Mouse (Mus musculus) heart, embryonic 10.5 days (tissue): ENCODE measurements around the gene Gm10277. TPM values are rescaled to one million over a fixed set of nuclear protein-coding genes. Genes with fewer than 3 reads are reported as not detected.

Source experiments
- DNase-seq: peaks from one replicate; pipeline ENCODE4 v3.0.0-alpha.2; 2017; ENCODE audit warnings: low spot score
- H3K27ac ChIP-seq: fragments of 300-500 bp; sonication (generic); 2 replicates; pipeline ENCODE4 v1.5.1; 2016; ENCODE audit warnings: mild to moderate bottlenecking
- H3K27me3 ChIP-seq: fragments of 300-500 bp; sonication (generic); 2 replicates; pipeline ENCODE4 v1.6.1; 2016; ENCODE audit warnings: mild to moderate bottlenecking; ENCODE audit not compliant: poor library complexity, insufficient read depth, severe bottlenecking
- H3K36me3 ChIP-seq: fragments of 300-500 bp; sonication (generic); 2 replicates; pipeline ENCODE4 v1.6.1; 2016; ENCODE audit warnings: mild to moderate bottlenecking, moderate library complexity
- H3K4me1 ChIP-seq: fragments of 300-500 bp; sonication (generic); 2 replicates; pipeline ENCODE4 v1.6.1; 2016; ENCODE audit warnings: mild to moderate bottlenecking
- H3K4me3 ChIP-seq: fragments of 300-500 bp; sonication (generic); 2 replicates; pipeline ENCODE4 v1.5.1; 2016; ENCODE audit warnings: mild to moderate bottlenecking, moderate library complexity
- H3K9me3 ChIP-seq: fragments of 300-500 bp; sonication (generic); 2 replicates; pipeline ENCODE4 v1.6.1; 2016; ENCODE audit warnings: mild to moderate bottlenecking, moderate library complexity
- whole genome bisulfite sequencing: fragments of 180-500 bp; shearing (Covaris S2); methylation state at CpG from one replicate; pipeline ENCODE4 v1.1.7; 2016; 5-methylcytosine and 5-hydroxymethylcytosine counted together
- polyA plus RNA-seq: library from polyadenylated mRNA; unstranded; fragments of >200 nt; fragmentation: Nextera tagmentation; extraction: Ambion mirVana; gene quantifications from 2 replicates; pipeline ENCODE4 v1.2.1, GENCODE M21; 2016

Gm10277 gene
- polyA plus RNA-seq, 1 experiment from 2014 or later: 1.6 TPM

GRCm38 (mm10) chr11:77791752-77792565, 4.4 kb upstream of the Gm10277 start:
- H3K4me1 ChIP-seq: peaks cover 48% of the 10 kb centered on the region
- H3K27ac ChIP-seq: peak overlapping the region; percentile 92
- no peaks in the 10 kb centered on the region for H3K27me3 ChIP-seq
- peak; percentile 84 for DNase-seq
- H3K9me3 ChIP-seq: no peaks in the 10 kb centered on the region
- WGBS: 39% methylated on average over 12 of the region's 12 CpGs
- H3K4me3 ChIP-seq: no peak overlapping the region
- no peaks in the 10 kb centered on the region for H3K36me3 ChIP-seq

DNA sequence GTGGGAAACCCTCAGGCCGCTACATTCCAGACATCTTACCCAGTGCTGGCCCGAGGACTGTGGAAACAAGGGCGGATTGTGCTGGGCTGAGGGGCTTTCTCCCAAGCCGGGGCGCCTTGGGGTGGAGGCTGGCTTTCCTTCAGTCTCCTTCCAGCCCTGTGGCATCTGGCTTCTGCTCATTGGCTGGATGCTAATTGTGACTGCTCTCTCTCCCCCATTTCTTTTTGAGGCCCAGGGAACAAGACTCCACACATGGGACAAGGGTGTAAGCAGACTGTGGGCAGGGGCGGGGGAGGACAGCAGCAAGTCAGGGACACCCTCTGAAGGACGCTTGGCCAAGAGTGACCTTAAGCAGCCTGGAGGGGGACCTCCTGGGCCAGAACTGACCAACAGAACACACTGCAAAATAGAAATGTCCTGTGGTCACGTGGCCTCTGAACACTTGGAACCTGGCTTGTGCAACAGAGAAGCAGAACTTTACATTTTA, 3.7 kb upstream of the Gm10277 start:
- Histone ChIP-seq H3K4me3 (peak overlapping the region; percentile 29), H3K9me3 (no peaks in the 10 kb centered on the region), H3K36me3 (no peaks in the 10 kb centered on the region), H3K27me3 (no peaks in the 10 kb centered on the region), H3K27ac (peak overlapping the region; percentile 92), H3K4me1 (peaks cover 54% of the 10 kb centered on the region)
- DNase-seq: peak; percentile 80
- 13% methylated on average over 8 of the region's 8 CpGs for WGBS

DNA sequence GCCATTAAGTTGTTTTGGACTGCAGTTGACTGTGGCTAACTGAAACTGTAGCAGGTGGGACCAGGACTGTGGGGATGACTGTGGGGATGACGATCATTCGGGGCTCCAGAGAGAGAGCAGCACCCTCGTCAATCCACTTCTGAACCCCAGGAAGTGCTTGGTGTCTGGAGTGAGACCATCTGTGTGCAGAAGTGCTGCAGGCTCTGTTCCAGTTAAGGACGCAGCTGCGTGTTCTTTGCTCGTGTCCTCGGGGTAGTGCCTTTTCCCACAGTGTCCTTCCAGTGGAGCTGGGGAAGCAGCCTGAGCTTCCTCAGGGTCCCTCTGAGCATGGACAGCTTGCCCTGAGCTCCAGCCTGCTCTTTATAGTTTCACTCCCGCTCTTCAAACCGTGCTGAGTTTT, 2.7 kb upstream of the Gm10277 start:
- no peaks in the 10 kb centered on the region for H3K36me3 ChIP-seq
- peaks cover 64% of the 10 kb centered on the region for H3K4me1 ChIP-seq
- no peaks in the 10 kb centered on the region for H3K27me3 ChIP-seq
- WGBS: 26% methylated on average over 9 of the region's 9 CpGs
- peak overlapping the region; percentile 22; the same call in 1 of the 2 replicates for H3K4me3 ChIP-seq
- no peaks in the 10 kb centered on the region for H3K9me3 ChIP-seq
- DNase-seq: no peak
- peak overlapping the region; percentile 92 for H3K27ac ChIP-seq

DNA sequence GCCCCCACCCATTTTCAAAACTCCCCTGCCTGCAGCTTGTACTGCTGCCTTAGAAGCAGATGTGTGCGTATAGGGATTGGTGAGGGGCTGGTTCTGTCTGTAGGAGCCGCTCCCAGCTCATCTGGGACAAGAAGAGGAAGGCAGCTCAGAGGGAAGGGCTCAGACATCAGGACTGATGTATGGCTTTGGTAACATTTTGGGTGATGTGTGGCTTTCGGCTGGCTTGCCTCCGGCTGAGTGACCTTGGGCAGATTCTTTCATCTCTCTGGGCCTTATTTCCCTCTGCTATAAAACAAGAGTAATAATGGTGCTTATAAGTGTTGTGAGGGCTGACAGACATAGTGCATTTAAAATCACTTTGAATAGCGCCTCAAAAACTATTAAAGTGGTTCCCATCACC, 2.0 kb upstream of the Gm10277 start:
- no peaks in the 10 kb centered on the region for H3K27me3 ChIP-seq
- H3K9me3 ChIP-seq: no peaks in the 10 kb centered on the region
- 0 out of 2 replicates have a peak overlapping the region, but pooled peaks have one; percentile 57 for H3K27ac ChIP-seq
- no peak overlapping the region for H3K4me3 ChIP-seq
- peaks cover 72% of the 10 kb centered on the region for H3K4me1 ChIP-seq
- DNase-seq: no peak
- H3K36me3 ChIP-seq: no peaks in the 10 kb centered on the region
- WGBS: 82% methylated on average over 5 of the region's 5 CpGs

DNA sequence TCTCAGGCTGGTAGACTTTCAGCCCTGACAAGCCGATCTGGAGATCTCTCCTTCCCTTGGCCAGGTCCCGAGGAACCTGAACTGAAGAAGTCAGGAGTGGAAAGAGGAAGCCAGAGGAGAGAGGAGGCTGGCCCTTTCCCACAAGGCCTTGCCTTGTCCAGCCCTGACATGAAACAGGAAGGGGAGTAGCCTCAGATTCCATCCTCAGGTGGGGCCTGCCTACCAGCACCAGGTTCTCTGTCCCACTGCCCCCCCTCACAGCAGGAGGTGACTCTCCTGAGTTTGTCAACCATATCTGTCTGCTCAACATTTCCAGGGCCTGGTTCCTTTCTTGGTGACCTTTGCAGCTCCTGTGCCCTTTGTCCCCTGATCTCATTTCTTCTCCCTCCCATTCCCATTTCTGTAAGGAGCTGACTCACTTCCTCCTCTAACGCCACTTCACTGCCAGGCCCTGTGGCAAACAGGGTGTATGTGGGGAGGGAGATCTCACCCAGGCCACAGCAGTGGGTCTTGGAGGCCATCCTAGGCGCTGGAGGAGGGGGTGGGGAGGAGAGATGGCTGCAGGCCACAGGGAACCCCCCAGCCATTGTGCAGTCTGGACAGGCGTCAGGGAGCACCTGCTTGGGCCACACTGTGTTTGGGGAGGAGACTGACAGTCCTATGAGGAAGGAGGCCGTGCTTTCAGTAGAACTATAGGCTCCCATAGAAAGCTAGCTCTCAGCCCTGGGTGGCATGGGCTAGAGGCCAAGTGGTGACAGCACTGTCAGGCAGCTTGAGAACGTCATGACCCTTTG, 1.6 kb downstream of the Gm10277 start:
- H3K36me3 ChIP-seq: 0 out of 2 replicates have a peak, but pooled peaks cover 1% of the 10 kb centered on the region
- no peak for DNase-seq
- peaks cover 74% of the 10 kb centered on the region for H3K4me1 ChIP-seq
- peak overlapping the region; percentile 34; the same call in 1 of the 2 replicates for H3K4me3 ChIP-seq
- peak overlapping the region; percentile 91 for H3K27ac ChIP-seq
- WGBS: 23% methylated on average over 7 of the region's 7 CpGs
- H3K27me3 ChIP-seq: no peaks in the 10 kb centered on the region
- H3K9me3 ChIP-seq: no peaks in the 10 kb centered on the region

GRCm38 (mm10) chr11:77785396-77785767, 2.2 kb downstream of the Gm10277 start:
- 3% methylated on average over 5 of the region's 5 CpGs for WGBS
- H3K4me1 ChIP-seq: peaks cover 74% of the 10 kb centered on the region

GRCm38 (mm10) chr11:77784894-77785293, 2.7 kb downstream of the Gm10277 start:
- no peaks in the 10 kb centered on the region for H3K27me3 ChIP-seq
- peak overlapping the region; percentile 91 for H3K27ac ChIP-seq
- DNase-seq: no peak
- WGBS: 35% methylated on average over 9 of the region's 9 CpGs
- peaks cover 6% of the 10 kb centered on the region; the same call in 1 of the 2 replicates for H3K36me3 ChIP-seq
- H3K4me3 ChIP-seq: peak overlapping the region; percentile 34; the same call in 1 of the 2 replicates
- H3K4me1 ChIP-seq: peaks cover 70% of the 10 kb centered on the region
- H3K9me3 ChIP-seq: no peaks in the 10 kb centered on the region

More at GRCm38 (mm10) chr11:77785396-77785767, 2.2 kb downstream of the Gm10277 start:
- H3K4me3 ChIP-seq: peak overlapping the region; percentile 34; the same call in 1 of the 2 replicates
- peak; percentile 92 for DNase-seq
- H3K36me3 ChIP-seq: peaks cover 6% of the 10 kb centered on the region; the same call in 1 of the 2 replicates
- no peaks in the 10 kb centered on the region for H3K9me3 ChIP-seq
- H3K27ac ChIP-seq: peak overlapping the region; percentile 91
- no peaks in the 10 kb centered on the region for H3K27me3 ChIP-seq

DNA sequence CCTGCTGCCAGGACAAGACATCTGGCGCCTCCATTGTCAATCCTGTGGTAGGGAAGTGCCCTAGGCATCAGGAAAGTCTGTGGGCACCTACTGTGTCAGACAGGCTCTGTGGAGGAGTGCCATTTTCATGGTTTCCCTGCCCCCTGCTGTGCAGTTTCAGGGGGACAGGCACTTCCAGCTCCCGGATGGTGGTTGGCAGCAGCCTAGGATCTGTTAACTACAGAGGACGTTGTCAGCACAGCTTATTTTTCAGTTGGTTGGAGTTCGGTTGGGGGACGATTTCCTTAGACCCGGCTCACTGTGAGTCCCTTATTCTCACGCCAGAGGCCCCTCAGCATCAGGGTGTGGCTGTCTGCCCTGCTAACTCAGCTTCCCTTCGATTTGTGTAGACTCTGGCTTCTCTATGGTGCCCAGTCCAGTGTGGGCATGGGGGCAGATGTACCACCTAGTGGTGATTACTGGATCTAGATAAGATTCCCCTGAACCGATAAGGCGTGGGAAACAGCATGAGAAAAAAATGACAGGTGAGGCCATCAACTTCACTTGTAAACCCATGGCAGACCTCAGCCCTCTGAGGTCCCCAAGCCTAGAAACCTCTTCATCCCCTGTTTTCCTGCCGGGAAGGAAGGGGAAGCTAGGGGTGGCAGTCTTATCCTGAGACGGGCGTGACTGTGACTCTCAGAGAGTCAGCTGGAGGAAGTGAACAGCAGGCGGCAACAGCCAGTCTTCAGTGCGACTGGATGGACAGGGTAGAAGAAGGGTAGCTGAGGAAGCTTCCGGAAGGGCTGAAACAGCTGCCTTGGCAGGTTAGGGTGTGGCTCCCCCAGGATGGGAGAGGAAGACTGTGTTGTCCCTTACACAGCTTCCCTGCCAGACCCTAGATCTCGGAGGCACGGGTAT, 3.5 kb downstream of the Gm10277 start:
- 44% methylated on average over 18 of the region's 18 CpGs for WGBS
- no peak for DNase-seq

GRCm38 (mm10) chr11:77783211-77783746, 4.3 kb downstream of the Gm10277 start:
- WGBS: 63% methylated on average over 10 of the region's 10 CpGs
- H3K4me1 ChIP-seq: peaks cover 72% of the 10 kb centered on the region
- no peaks in the 10 kb centered on the region for H3K27me3 ChIP-seq
- no peak for DNase-seq
- no peaks in the 10 kb centered on the region for H3K9me3 ChIP-seq
- peaks cover 12% of the 10 kb centered on the region; the same call in 1 of the 2 replicates for H3K36me3 ChIP-seq
- H3K27ac ChIP-seq: peak overlapping the region; percentile 91
- H3K4me3 ChIP-seq: no peak overlapping the region

More for the DNA sequence above, 3.5 kb downstream of the Gm10277 start:
- H3K27ac ChIP-seq: peak overlapping the region; percentile 91
- peaks cover 69% of the 10 kb centered on the region for H3K4me1 ChIP-seq
- peaks cover 10% of the 10 kb centered on the region; the same call in 1 of the 2 replicates for H3K36me3 ChIP-seq
- H3K4me3 ChIP-seq: no peak overlapping the region
- H3K9me3 ChIP-seq: no peaks in the 10 kb centered on the region
- H3K27me3 ChIP-seq: no peaks in the 10 kb centered on the region

- Histone ChIP-seq H3K4me3 (no peak overlapping the region), H3K27me3 (no peaks in the 10 kb centered on the region), H3K9me3 (no peaks in the 10 kb centered on the region), H3K4me1 (peaks cover 73% of the 10 kb centered on the region), H3K36me3 (peaks cover 22% of the 10 kb centered on the region), H3K27ac (peak overlapping the region; percentile 30; the same call in 1 of the 2 replicates)
- WGBS: 82% methylated on average over 7 of the region's 7 CpGs
- no peak for DNase-seq
Measured at GRCm38 (mm10) chr11:77782104-77782815, 5.3 kb downstream of the Gm10277 start.

GRCm38 (mm10) chr11:77781088-77781487, 6.5 kb downstream of the Gm10277 start:
- Histone ChIP-seq H3K36me3 (peaks cover 27% of the 10 kb centered on the region), H3K27ac (no peak overlapping the region; the same call in 1 of the 2 replicates), H3K27me3 (no peaks in the 10 kb centered on the region), H3K9me3 (no peaks in the 10 kb centered on the region), H3K4me1 (peaks cover 68% of the 10 kb centered on the region), H3K4me3 (no peak overlapping the region)
- WGBS: 63% methylated on average over 7 of the region's 7 CpGs
- DNase-seq: no peak
